Mouse (Mus musculus) erythroblast, embryonic 14.5 days (primary cell): Measurements from ENCODE around the gene Zfp451.

ENCODE experiments used
- GATA1 ChIP-seq: IDR thresholded peaks from 2 replicates; pipeline ENCODE4 v1.6.1; 2012; ENCODE audit warnings: low read length, inconsistent platforms, mixed read lengths
- TAL1 ChIP-seq: IDR thresholded peaks from 3 replicates; pipeline ENCODE4 v1.6.1; 2012; ENCODE audit warnings: low read length, inconsistent platforms, mixed read lengths

DNA sequence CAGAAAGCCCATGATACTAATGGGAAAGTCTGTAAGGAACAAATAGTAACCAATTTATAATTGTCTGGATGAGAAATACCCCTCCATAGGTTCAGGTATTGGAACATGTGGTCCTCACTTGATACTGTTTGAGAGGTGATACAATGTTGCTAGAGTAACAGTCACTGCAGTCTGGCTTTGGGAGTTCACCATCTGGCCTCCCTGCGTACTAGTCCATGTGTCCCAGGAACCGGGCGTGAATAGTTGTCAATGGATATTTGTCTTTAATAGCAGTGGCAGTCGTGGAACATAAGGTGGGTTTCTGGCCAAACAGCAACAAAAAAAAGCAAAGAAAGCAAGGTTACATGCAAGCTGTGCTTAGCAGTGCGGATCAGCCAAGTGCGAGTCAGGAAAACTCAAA, 29.4 kb upstream of the Zfp451 start:
- TF ChIP-seq GATA1 (no peak), TAL1 (no peak)
